Mouse (Mus musculus) heart, postnatal 0 days (tissue): ENCODE data around the gene Cops3.

Experiments used
- CTCF ChIP-seq: IDR thresholded peaks from 2 replicates; pipeline ENCODE4 v1.5.1; 2016; ENCODE audit warnings: antibody characterized with exemption, control low read depth, low read depth
- EP300 ChIP-seq: IDR thresholded peaks from 2 replicates; pipeline ENCODE4 v1.6.1; 2016; ENCODE audit warnings: antibody characterized with exemption, low read depth

- TF ChIP-seq EP300 (peak; percentile 79), CTCF (no peak)
Measured at GRCm38 (mm10) chr11:59839008-59839458, 605 bp downstream of the Cops3 start, which contains the start of gene Nt5m.
